Mouse (Mus musculus) MEL (cell line): Measurements from ENCODE around the gene Tcirg1.

Experiments
- EP300 ChIP-seq, 2 experiments: IDR thresholded peaks; 2 replicates each; pipeline ENCODE4 v1.6.1; 2011; ENCODE audit warnings: improper control_type of control experiment in 2 of 2, low read length in 2 of 2, low read depth in 1 of 2, mild to moderate bottlenecking in 1 of 2
- KAT2A ChIP-seq: conservative IDR thresholded peaks from 2 replicates; pipeline ENCODE4 v1.6.1; 2012; ENCODE audit warnings: low read depth, low read length, improper control_type of control experiment, inconsistent platforms
- MAX ChIP-seq: IDR thresholded peaks from 2 replicates; pipeline ENCODE4 v1.6.1; 2011; ENCODE audit warnings: low read length, improper control_type of control experiment
- NRF1 ChIP-seq: IDR thresholded peaks from 2 replicates; pipeline ENCODE4 v1.6.1; 2014; ENCODE audit warnings: low read depth, mild to moderate bottlenecking, inconsistent platforms, low read length, improper control_type of control experiment, moderate library complexity; ENCODE audit not compliant: poor library complexity, insufficient read depth, severe bottlenecking
- POLR2A ChIP-seq, 2 experiments: IDR thresholded peaks; 2 replicates each; pipeline ENCODE4 v1.6.1; 2011 to 2012; ENCODE audit warnings: low read length in 2 of 2, mild to moderate bottlenecking in 2 of 2, control low read depth in 1 of 2, improper control_type of control experiment in 1 of 2, low read depth in 1 of 2, moderate library complexity in 1 of 2; ENCODE audit not compliant: control insufficient read depth in 1 of 2, insufficient read depth in 1 of 2, poor library complexity in 1 of 2
- RAD21 ChIP-seq: IDR thresholded peaks from 2 replicates; pipeline ENCODE4 v1.6.1; 2011; ENCODE audit warnings: mild to moderate bottlenecking, low read depth, low read length, improper control_type of control experiment

DNA sequence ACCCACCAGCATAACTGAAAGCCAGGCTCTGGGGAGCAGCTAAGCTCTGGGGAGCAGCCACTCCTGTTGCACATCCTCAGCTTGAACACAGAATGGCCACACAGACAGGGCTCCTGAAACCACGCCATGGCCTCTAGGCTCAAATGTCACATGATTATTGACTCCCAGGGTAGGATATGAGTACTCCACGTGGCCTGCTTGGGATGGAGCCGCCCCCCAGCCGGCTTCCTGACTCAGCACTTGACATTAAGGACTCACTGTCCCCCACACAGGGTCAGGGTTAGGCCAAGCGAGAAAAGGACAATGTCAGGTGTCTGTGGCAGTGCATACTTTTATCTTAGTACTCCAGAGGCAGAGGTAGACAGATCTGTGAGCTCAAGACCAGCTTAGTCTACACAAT lies 3.3 kb upstream of the Tcirg1 start:
- TF ChIP-seq MAX (no peak), EP300 (IDR thresholded peaks at IDR 0.05; ENCODE audit: low read depth in 1 of 2, low read length in 2 of 2) (no peak), POLR2A (IDR thresholded peaks at IDR 0.05; ENCODE audit: control insufficient read depth in 1 of 2, insufficient read depth in 1 of 2, low read depth in 1 of 2, low read length in 2 of 2, poor library complexity in 1 of 2) (no peak), NRF1 (no peak), RAD21 (no peak), KAT2A (no peak)
